Mouse (Mus musculus): ENCODE data around the gene Dcaf1. TPM values are rescaled to one million over a fixed set of nuclear protein-coding genes. Genes with fewer than 3 reads are reported as not detected.

Gene Dcaf1
- polyA plus RNA-seq, 1 experiment from 2014 or later, result 20.9 TPM

DNA sequence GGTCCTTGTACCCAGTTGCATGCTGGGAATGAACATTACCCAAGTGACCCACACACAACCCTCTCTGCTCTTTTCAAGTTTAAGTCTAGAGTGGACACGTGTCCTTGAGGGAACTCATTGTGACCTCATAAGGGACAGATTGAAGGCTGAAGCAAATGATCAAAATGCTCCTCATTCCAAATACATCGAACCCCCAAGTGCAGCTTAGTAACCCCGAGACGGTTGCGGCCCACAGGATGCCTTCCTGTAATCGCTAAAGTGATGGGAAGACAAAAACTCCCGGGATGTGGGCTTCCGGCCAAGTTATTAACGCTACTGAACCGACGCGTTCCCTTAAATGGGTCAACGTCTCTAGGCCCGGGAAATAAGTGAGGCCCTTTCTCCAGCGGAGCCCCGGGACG is 69.7 kb downstream of the Dcaf1 start:
- peaks cover 46% of the 10 kb centered on the region for H3K4me1 ChIP-seq
- peak overlapping the region; percentile 85 for H3K9ac ChIP-seq
- peaks cover 24% of the 10 kb centered on the region for H3K36me3 ChIP-seq
- no peaks in the 10 kb centered on the region for H3K27me3 ChIP-seq
- H3K27ac ChIP-seq, result peak overlapping the region; percentile 89
- ATAC-seq (ENCODE audit: insufficient number of reproducible peaks, low FRiP score, low TSS enrichment, low read depth), result no peak
- under 1% methylated on average over 17 of the region's 17 CpGs for WGBS
- no peaks in the 10 kb centered on the region for H3K9me3 ChIP-seq
- H3K4me2 ChIP-seq, result peak overlapping the region; percentile 64
- H3K4me3 ChIP-seq, result peak overlapping the region; percentile 94

DNA sequence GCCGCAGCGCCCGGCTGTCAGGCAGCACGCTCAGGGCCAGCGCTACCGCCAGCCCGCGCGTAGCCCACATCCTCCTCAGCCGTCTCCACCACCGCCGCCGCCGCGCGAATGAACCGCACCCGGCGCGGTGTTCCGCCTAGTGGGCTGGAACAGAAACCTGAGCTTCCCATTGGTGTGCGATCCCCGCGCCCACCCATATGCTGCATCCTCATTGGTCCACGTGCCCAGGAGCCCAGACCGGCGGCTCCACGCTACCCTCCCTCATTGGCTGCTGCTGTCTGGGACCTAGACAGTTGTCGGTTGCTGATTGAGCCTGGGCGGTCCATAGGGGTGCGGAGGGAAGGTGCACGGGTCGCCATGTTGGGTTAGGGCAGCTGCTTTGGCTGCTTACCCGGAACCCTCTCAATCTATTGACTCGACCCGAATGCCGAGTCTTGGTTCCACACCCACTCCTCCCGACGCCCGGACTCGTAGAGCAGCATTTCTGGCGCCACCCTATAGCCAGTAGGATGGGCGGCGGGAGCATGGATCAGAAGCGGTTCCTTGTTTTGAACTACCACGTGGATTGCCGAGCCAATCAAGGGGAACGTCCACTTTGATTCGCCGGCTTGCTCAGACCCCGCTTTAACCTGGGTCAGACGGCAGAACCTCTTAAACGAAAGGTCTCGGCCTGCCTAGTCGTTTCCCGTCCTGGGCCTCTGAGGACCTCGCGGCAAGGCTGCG is 70.3 kb downstream of the Dcaf1 start, which contains the start of gene Manf:
Gene Manf, minus strand, starts transcription at position 151 of the 723 bp plus-strand sequence.
- Histone ChIP-seq H3K27ac (peak within 1 kb of the TSS; percentile 95), H3K9ac (peak within 1 kb of the TSS; percentile 85), H3K4me2 (peak within 1 kb of the TSS; percentile 81), H3K4me3 (peak within 1 kb of the TSS; percentile 94), H3K9me3 (no peaks in the 10 kb centered on the region), H3K36me3 (peaks cover 24% of the 10 kb centered on the region), H3K4me1 (peaks cover 46% of the 10 kb centered on the region), H3K27me3 (no peaks in the 10 kb centered on the region)
- under 1% methylated on average over 59 of the region's 59 CpGs for WGBS
- peak; percentile 99 for ATAC-seq (ENCODE audit: insufficient number of reproducible peaks, low FRiP score, low TSS enrichment, low read depth)

DNA sequence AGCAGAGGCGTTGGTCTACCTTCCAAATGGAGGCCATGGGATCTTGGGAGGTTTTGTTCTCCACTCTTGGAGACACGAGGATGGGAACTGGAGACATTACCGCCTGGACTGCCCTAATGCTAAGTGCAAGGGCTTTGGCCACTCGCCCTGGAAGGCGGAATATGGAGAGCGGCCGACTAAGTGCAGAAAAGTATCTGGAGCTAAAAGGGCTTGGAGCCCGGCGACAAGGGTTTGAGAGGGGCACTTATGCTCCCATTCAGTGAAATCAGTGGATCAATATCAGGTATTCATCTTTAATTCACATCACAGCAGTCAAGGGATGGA is 70.8 kb downstream of the Dcaf1 start:
- H3K27ac ChIP-seq, result peak overlapping the region; percentile 95
- H3K4me1 ChIP-seq, result peaks cover 42% of the 10 kb centered on the region
- H3K36me3 ChIP-seq, result peaks cover 24% of the 10 kb centered on the region
- no peaks in the 10 kb centered on the region for H3K9me3 ChIP-seq
- under 1% methylated on average over 9 of the region's 9 CpGs for WGBS
- H3K4me2 ChIP-seq, result peak overlapping the region; percentile 81
- peak overlapping the region; percentile 94 for H3K4me3 ChIP-seq
- H3K27me3 ChIP-seq, result no peaks in the 10 kb centered on the region
- peak overlapping the region; percentile 71 for H3K9ac ChIP-seq
- ATAC-seq (ENCODE audit: insufficient number of reproducible peaks, low FRiP score, low TSS enrichment, low read depth), result no peak

DNA sequence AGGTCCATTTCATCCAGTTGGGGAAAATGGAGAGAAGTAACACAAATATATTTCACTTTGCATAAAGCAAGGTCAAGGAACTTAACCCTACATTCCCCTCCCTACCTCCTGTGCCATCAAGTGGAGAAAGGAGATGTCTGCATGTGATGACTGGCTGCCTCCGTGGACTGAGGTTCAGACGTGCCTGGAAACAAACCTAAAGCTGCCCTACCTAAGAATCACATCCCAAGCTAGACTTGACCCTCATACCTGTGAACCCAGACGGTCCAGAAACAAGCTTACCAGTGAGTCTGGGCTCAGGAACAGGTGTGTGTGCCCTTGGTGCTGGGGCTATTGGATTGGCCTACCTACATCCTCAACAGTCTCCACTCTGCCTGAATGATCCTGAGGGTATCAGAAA is 71.7 kb downstream of the Dcaf1 start:
- H3K4me3 ChIP-seq, result no peak overlapping the region
- WGBS, result 65% methylated on average over 3 of the region's 3 CpGs
- peaks cover 19% of the 10 kb centered on the region for H3K36me3 ChIP-seq
- H3K4me1 ChIP-seq, result peaks cover 34% of the 10 kb centered on the region
- no peak overlapping the region for H3K4me2 ChIP-seq
- H3K9ac ChIP-seq, result no peak overlapping the region
- H3K9me3 ChIP-seq, result no peaks in the 10 kb centered on the region
- ATAC-seq (ENCODE audit: insufficient number of reproducible peaks, low FRiP score, low TSS enrichment, low read depth), result no peak
- no peaks in the 10 kb centered on the region for H3K27me3 ChIP-seq
- no peak overlapping the region for H3K27ac ChIP-seq

DNA sequence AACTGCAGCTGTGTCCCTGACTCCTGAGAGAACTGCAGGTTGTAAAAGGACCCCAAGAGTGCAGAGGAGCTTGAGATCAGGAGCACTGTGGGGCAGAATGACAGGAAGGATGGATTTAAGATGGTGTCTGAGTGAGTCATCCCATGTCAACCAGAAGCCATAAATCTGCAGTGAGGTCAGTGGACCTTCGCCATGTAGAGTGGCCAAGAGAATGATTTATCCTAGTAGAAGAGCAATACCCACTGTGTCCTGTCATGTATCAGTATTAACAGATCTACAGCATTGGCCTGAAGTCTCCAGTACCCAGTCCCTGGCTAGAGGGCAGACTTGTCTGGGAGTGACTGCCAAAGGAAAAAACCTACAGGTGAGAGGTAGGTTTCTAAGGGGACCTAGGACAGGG is 77.2 kb downstream of the Dcaf1 start:
- H3K27ac ChIP-seq, result no peak overlapping the region

DNA sequence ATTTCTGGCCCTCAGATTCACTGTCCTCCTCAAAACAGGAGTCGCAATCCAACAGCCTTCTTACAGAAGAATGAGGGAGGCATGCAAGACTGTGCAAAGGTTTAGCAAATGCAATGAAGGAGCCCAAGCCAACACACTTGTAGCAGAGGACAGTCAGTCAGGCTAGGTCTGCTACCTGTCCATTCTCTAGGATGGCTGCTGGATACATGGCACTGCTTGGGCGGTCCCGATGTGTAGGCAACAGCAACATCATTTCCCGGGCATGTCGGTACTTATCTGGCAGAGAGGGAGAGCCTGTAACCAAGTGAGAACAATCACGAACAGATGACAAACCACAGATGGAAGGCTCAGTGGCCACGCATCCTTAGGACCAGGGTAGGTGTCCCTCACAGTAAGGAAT is 79.9 kb downstream of the Dcaf1 start:
- no peaks in the 10 kb centered on the region for H3K4me1 ChIP-seq
- H3K27me3 ChIP-seq, result no peaks in the 10 kb centered on the region
- WGBS, result 91% methylated on average over 7 of the region's 7 CpGs
- H3K9ac ChIP-seq, result no peak overlapping the region
- no peaks in the 10 kb centered on the region for H3K36me3 ChIP-seq
- H3K4me2 ChIP-seq, result no peak overlapping the region
- H3K4me3 ChIP-seq, result no peak overlapping the region
- ATAC-seq (ENCODE audit: insufficient number of reproducible peaks, low FRiP score, low TSS enrichment, low read depth), result no peak
- H3K27ac ChIP-seq, result no peak overlapping the region
- H3K9me3 ChIP-seq, result no peaks in the 10 kb centered on the region

More for the DNA sequence above, 77.2 kb downstream of the Dcaf1 start:
- H3K27me3 ChIP-seq, result no peaks in the 10 kb centered on the region
- 73% methylated on average over 1 of the region's 1 CpGs for WGBS
- ATAC-seq (ENCODE audit: insufficient number of reproducible peaks, low FRiP score, low TSS enrichment, low read depth), result no peak
- no peaks in the 10 kb centered on the region for H3K9me3 ChIP-seq
- no peak overlapping the region for H3K4me2 ChIP-seq
- no peaks in the 10 kb centered on the region for H3K36me3 ChIP-seq
- no peak overlapping the region for H3K4me3 ChIP-seq
- H3K9ac ChIP-seq, result no peak overlapping the region
- no peaks in the 10 kb centered on the region for H3K4me1 ChIP-seq

DNA sequence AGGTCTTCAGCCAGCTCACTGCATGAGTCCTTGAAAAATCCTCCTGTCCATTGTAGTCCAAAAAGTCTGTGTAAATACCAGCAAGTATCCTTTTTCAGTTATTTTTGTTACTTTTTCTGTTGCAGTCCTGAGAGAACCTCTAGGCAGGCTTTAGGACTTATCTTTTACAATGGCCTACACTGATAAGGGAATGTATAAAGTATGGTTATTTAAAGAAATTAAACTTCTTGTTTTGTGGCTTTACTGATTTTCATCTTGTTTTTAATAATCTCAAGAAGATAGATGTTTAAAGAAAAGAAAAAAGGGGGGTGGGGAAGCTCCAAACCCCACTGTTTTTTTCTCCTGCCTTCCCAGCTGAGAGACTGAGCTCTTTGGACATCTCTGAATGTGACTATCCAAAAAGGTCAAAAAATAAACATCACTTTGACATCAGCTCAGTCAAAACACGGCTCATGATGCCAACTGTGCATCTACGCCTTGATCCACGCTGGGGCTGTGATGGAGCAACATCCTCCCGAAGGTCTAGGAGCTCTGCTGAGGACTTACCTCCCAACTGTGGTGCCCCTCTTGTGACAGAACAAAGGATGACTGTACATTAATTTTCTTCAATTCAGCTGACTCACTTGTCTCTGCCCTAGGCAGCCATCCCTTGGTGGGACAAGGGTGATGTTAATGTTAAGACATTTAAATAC is 81.6 kb downstream of the Dcaf1 start:
- no peak overlapping the region for H3K4me2 ChIP-seq
- ATAC-seq (ENCODE audit: insufficient number of reproducible peaks, low FRiP score, low TSS enrichment, low read depth), result no peak
- H3K27me3 ChIP-seq, result no peaks in the 10 kb centered on the region
- WGBS, result 69% methylated on average over 4 of the region's 4 CpGs
- H3K9ac ChIP-seq, result no peak overlapping the region
- no peak overlapping the region for H3K27ac ChIP-seq
- H3K36me3 ChIP-seq, result no peaks in the 10 kb centered on the region
- no peak overlapping the region for H3K4me3 ChIP-seq
- H3K4me1 ChIP-seq, result no peaks in the 10 kb centered on the region
- no peaks in the 10 kb centered on the region for H3K9me3 ChIP-seq

DNA sequence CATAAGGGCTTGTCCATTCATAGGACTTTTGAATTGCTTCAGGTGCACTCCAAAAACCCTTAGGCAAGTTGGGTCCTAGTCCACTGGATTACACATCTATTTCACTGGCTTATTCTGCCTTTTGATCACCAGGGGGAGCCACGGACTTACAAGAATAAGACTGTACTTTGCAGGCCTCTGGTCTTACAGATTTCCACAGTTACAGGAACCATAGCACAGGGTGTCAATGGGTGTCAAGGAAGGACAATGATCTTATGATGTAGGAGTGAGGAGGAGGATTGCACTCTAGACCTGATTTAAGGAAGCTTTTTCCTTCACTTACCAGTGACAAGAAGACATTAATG is 82.1 kb downstream of the Dcaf1 start:
- no peak overlapping the region for H3K9ac ChIP-seq
- H3K4me1 ChIP-seq, result no peaks in the 10 kb centered on the region
- H3K27ac ChIP-seq, result no peak overlapping the region
- H3K27me3 ChIP-seq, result no peaks in the 10 kb centered on the region
- H3K36me3 ChIP-seq, result no peaks in the 10 kb centered on the region
- H3K9me3 ChIP-seq, result no peaks in the 10 kb centered on the region
- 10% methylated on average over 1 of the region's 1 CpGs for WGBS
- ATAC-seq (ENCODE audit: insufficient number of reproducible peaks, low FRiP score, low TSS enrichment, low read depth), result no peak
- H3K4me2 ChIP-seq, result no peak overlapping the region
- H3K4me3 ChIP-seq, result no peak overlapping the region

DNA sequence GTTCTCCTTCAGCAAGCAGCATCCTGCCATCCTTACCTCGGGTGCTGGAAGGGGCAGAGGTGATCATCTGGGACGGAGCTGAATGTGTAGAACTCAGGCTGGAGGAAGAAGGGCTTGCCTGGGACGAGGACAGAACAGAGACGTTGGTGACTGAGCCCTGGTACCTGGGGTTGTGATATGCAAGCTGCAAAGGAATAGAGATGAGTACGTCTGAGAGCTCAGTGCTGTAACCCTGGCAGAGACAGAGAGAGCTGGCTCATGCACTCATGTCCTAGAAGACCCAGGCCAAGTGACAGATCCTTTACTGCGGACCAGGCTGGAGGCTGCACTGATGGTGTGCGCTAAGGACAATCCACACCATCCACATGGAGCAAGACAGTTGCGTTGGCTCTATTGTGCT is 84.9 kb downstream of the Dcaf1 start:
- WGBS, result 84% methylated on average over 8 of the region's 8 CpGs
- H3K4me2 ChIP-seq, result no peak overlapping the region
- no peak overlapping the region for H3K27ac ChIP-seq
- H3K4me1 ChIP-seq, result no peaks in the 10 kb centered on the region
- no peaks in the 10 kb centered on the region for H3K36me3 ChIP-seq
- ATAC-seq (ENCODE audit: insufficient number of reproducible peaks, low FRiP score, low TSS enrichment, low read depth), result no peak
- H3K9me3 ChIP-seq, result no peaks in the 10 kb centered on the region
- H3K9ac ChIP-seq, result no peak overlapping the region
- no peaks in the 10 kb centered on the region for H3K27me3 ChIP-seq
- no peak overlapping the region for H3K4me3 ChIP-seq

DNA sequence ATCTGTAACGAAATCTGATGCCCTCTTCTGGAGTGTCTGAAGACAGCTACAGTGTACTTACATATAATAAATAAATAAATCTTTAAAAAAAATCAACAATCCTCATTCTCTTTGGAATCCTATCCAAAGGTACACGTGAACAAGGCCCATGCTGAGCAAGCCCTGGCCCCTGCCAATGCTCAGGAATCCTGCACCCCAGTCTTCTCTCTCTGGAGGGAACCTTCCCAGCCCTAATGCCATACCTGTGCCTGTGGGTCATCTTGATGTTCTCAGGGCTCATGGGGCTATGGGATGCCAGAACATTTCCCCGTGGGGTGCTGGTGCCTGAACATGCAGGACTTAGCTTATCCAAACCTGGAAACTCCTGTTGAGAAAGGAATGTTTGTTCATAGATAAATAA is 86.5 kb downstream of the Dcaf1 start:
- Histone ChIP-seq H3K4me3 (no peak overlapping the region), H3K9ac (no peak overlapping the region), H3K9me3 (no peaks in the 10 kb centered on the region), H3K4me2 (no peak overlapping the region), H3K4me1 (no peaks in the 10 kb centered on the region), H3K27me3 (no peaks in the 10 kb centered on the region), H3K27ac (no peak overlapping the region), H3K36me3 (no peaks in the 10 kb centered on the region)
- no peak for ATAC-seq (ENCODE audit: insufficient number of reproducible peaks, low FRiP score, low TSS enrichment, low read depth)
- WGBS, result 86% methylated on average over 3 of the region's 3 CpGs

DNA sequence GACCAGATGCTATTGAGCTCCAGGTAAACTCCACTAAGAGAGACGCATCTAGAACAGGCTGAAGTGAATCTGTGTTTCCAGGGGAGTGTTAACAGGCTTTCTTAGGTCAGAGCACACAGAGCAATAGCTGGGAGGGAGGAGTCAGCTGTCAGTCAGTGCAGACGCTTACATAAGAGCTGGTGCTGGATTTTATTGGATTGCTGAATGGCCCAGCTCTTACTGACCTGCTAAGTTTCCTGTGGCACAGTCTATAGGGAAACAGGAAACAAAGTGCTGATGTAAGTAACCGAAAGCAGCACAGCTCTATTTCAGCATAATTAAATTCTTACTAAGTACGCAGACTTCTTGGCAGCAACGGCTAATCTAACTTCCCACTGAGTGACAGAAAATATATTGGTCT is 87.0 kb downstream of the Dcaf1 start:
- Histone ChIP-seq H3K4me2 (no peak overlapping the region), H3K27me3 (no peaks in the 10 kb centered on the region), H3K4me1 (no peaks in the 10 kb centered on the region), H3K9ac (no peak overlapping the region), H3K36me3 (no peaks in the 10 kb centered on the region), H3K27ac (no peak overlapping the region), H3K9me3 (no peaks in the 10 kb centered on the region), H3K4me3 (no peak overlapping the region)
- 19% methylated on average over 5 of the region's 5 CpGs for WGBS
- no peak for ATAC-seq (ENCODE audit: insufficient number of reproducible peaks, low FRiP score, low TSS enrichment, low read depth)

DNA sequence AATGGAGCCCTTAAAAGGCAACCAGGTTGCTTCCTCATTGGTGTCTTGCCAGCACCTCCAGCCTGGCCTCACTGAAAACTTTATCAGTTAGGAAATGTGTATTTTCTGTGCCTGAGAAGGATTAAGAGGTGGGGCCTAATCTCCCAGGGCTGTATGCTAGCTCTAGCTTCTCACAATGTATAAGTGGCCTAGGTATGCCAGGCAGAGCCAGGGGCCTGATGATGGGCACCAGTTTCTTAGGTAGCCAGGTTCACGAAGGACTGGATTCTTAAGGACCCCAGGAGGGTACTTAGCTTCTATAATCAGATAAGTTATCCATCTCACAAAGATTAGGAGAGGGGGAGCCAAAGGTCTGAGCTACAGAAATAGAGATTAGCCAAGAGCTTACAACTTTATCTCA is 90.0 kb downstream of the Dcaf1 start:
- Histone ChIP-seq H3K36me3 (no peaks in the 10 kb centered on the region), H3K9me3 (no peaks in the 10 kb centered on the region), H3K27me3 (no peaks in the 10 kb centered on the region), H3K9ac (no peak overlapping the region), H3K4me2 (no peak overlapping the region), H3K27ac (no peak overlapping the region), H3K4me1 (no peaks in the 10 kb centered on the region), H3K4me3 (no peak overlapping the region)
- no peak for ATAC-seq (ENCODE audit: insufficient number of reproducible peaks, low FRiP score, low TSS enrichment, low read depth)
- 74% methylated on average over 1 of the region's 1 CpGs for WGBS

Measured in limb, embryonic 15.5 days (tissue).